Mouse (Mus musculus) cerebellum, adult 2 months (tissue): ENCODE measurements around the gene Ska3. TPM values are rescaled to one million over a fixed set of nuclear protein-coding genes. Genes with fewer than 3 reads are reported as not detected.
"Not testable (repeated sequence)": the region's sequence is repeated elsewhere in the genome, so short reads cannot be mapped to it uniquely, and the experiment has no call there.

Experiments used
- DNase-seq, 2 experiments: peaks; one replicate each; pipeline ENCODE4 v3.0.0; 2021
- H3K27ac ChIP-seq: fragments of 200-500 bp; 2 replicates; pipeline ENCODE4 v1.5.1; 2012; ENCODE audit warnings: low read length, control low read depth, inconsistent platforms; ENCODE audit not compliant: insufficient read depth
- H3K27me3 ChIP-seq: fragments of 200-500 bp; 2 replicates; pipeline ENCODE4 v1.6.1; 2012; ENCODE audit warnings: inconsistent platforms, mild to moderate bottlenecking, low read length, moderate library complexity; ENCODE audit not compliant: control insufficient read depth, insufficient read depth
- H3K4me1 ChIP-seq: fragments of 200-500 bp; 2 replicates; pipeline ENCODE4 v1.6.1; 2011; ENCODE audit warnings: low read length; ENCODE audit not compliant: control insufficient read depth, insufficient read depth
- H3K4me3 ChIP-seq: fragments of 200-500 bp; replicated peaks from 2 replicates; pipeline ENCODE3; 2011; ENCODE audit warnings: mild to moderate bottlenecking, low read depth, low read length, control low read depth; ENCODE audit not compliant: insufficient read depth
- CTCF ChIP-seq: fragments of 200-500 bp; IDR thresholded peaks from 2 replicates; pipeline ENCODE4 v1.5.1; 2011; ENCODE audit warnings: low read depth, mild to moderate bottlenecking, control low read depth, low read length, moderate library complexity, borderline replicate concordance; ENCODE audit not compliant: insufficient read depth
- POLR2A ChIP-seq: fragments of 200-500 bp; IDR thresholded peaks from 2 replicates; pipeline ENCODE4 v1.6.1; 2011; ENCODE audit warnings: low read length, control low read depth, borderline replicate concordance; ENCODE audit not compliant: insufficient read depth
- WGBS: fragments of 180-500 bp; shearing (Covaris S2); methylation state at CpG from one replicate; pipeline ENCODE4 v1.1.7; 2018; 5-methylcytosine and 5-hydroxymethylcytosine counted together
- polyA plus RNA-seq: library from polyadenylated mRNA; depleted of rRNA; stranded (reverse); fragments of >200 nt; gene quantifications from 2 replicates; pipeline ENCODE4 v1.2.3, GENCODE M21; 2012

Gene Ska3
- polyA plus RNA-seq, 1 experiment, result 0.38 TPM

DNA sequence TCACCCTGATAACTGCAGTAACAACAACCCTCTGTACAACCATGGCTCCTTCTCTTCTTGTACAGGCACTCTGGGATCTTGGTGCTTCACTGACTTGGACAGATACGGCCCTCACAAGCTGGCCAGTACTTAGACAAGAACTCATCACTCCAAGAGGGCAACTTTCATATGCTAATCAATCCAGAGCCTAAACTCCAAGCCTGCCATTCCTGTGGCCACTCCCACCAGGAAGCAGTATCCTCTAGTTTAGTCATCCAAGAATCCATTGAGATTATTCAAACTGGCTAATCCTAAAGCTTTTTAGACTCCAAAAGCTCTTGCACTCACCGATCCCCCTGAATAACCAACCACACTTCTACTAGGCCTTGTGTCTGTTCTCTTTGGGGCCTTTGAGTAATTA lies 27.0 kb upstream of the Ska3 start:
- no peak for TF ChIP-seq POLR2A
- no peak for TF ChIP-seq CTCF
- no peaks in the 10 kb centered on the region for H3K27me3 ChIP-seq
- no peak overlapping the region for H3K27ac ChIP-seq
- no peak overlapping the region for H3K4me3 ChIP-seq
- DNase-seq, result no peak
- no peaks in the 10 kb centered on the region for H3K4me1 ChIP-seq
- 84% methylated on average over 2 of the region's 2 CpGs for WGBS

- no peak for DNase-seq
- H3K4me1 ChIP-seq, result no peaks in the 10 kb centered on the region
- H3K27me3 ChIP-seq, result no peaks in the 10 kb centered on the region
- 89% methylated on average over 3 of the region's 3 CpGs for WGBS
- H3K27ac ChIP-seq, result no peak overlapping the region
- no peak overlapping the region for H3K4me3 ChIP-seq
- TF ChIP-seq CTCF (no peak), POLR2A (no peak)
Measured at GRCm38 (mm10) chr14:57850330-57850729, 24.3 kb upstream of the Ska3 start.

DNA sequence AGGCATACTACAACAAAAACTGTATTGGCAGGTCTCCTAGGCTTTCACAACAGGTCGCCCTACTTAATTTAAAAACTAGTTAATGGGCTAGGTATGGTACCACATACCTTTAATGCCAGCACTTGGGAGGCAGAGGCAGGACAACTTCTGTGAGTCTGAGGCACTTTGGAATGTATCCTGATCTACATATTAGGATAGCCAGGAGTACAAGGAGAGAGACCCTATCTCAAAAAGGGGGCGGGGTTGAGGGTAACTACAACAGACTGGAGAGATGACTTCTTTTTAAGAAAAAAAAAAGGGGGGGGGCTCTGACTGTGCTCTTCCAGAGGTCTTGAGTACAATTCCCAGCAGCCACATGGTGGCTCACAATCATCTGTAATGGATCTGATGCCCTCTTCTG lies 22.7 kb upstream of the Ska3 start:
- DNase-seq, result no peak
- H3K4me1 ChIP-seq, result no peaks in the 10 kb centered on the region
- TF ChIP-seq CTCF, result no peak
- TF ChIP-seq POLR2A, result no peak
- H3K27ac ChIP-seq, result no peak overlapping the region
- H3K27me3 ChIP-seq, result no peaks in the 10 kb centered on the region
- H3K4me3 ChIP-seq, result no peak overlapping the region
- WGBS, result 97% methylated on average over 2 of the region's 2 CpGs

DNA sequence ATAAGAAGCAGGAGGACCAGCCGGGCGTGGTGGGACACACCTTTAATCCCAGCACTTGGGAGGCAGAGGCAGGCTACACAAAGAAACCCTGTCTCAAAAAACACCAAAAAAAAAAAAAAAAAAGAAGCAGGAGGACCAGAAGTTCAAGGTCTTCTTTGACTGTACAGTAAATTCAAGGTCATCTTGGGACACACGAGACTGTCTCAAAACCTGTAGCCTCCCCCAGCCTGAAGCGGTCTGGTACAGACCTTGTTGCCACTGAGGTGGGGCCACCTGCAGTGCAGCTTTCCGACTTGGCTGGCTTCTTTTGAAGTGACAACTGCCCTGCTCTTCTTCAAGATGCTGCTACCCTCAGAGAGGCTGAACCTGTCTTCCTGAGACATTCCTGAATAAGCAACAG lies 22.1 kb upstream of the Ska3 start:
- H3K27me3 ChIP-seq, H3K27ac ChIP-seq, DNase-seq, H3K4me1 ChIP-seq, H3K4me3 ChIP-seq: not testable (repeated sequence)
- WGBS, result 73% methylated on average over 5 of the region's 5 CpGs

- no peak overlapping the region for H3K4me3 ChIP-seq
- TF ChIP-seq POLR2A, result no peak
- TF ChIP-seq CTCF, result no peak
- H3K4me1 ChIP-seq, result no peaks in the 10 kb centered on the region
- no peak for DNase-seq
- no peaks in the 10 kb centered on the region for H3K27me3 ChIP-seq
- no peak overlapping the region for H3K27ac ChIP-seq
- whole genome bisulfite sequencing, result 93% methylated on average over 3 of the region's 3 CpGs
Measured at GRCm38 (mm10) chr14:57844535-57844934, 18.6 kb upstream of the Ska3 start.

- no peak for DNase-seq
- Histone ChIP-seq H3K4me3 (no peak overlapping the region), H3K27ac (no peak overlapping the region), H3K4me1 (no peaks in the 10 kb centered on the region), H3K27me3 (no peaks in the 10 kb centered on the region)
- TF ChIP-seq CTCF, result no peak
- TF ChIP-seq POLR2A, result no peak
- 93% methylated on average over 10 of the region's 10 CpGs for WGBS
Measured at GRCm38 (mm10) chr14:57835157-57835556, 9.2 kb upstream of the Ska3 start.

GRCm38 (mm10) chr14:57833526-57833925 lies 7.5 kb upstream of the Ska3 start:
- Histone ChIP-seq H3K4me3 (no peak overlapping the region), H3K4me1 (no peaks in the 10 kb centered on the region), H3K27me3 (no peaks in the 10 kb centered on the region), H3K27ac (no peak overlapping the region)
- TF ChIP-seq CTCF (no peak), POLR2A (no peak)
- no peak for DNase-seq
- WGBS, result 81% methylated on average over 2 of the region's 2 CpGs

GRCm38 (mm10) chr14:57827284-57827683 lies 1.3 kb upstream of the Ska3 start:
- Histone ChIP-seq H3K27ac (no peak overlapping the region), H3K27me3 (no peaks in the 10 kb centered on the region)
- 64% methylated on average over 1 of the region's 1 CpGs for WGBS

DNA sequence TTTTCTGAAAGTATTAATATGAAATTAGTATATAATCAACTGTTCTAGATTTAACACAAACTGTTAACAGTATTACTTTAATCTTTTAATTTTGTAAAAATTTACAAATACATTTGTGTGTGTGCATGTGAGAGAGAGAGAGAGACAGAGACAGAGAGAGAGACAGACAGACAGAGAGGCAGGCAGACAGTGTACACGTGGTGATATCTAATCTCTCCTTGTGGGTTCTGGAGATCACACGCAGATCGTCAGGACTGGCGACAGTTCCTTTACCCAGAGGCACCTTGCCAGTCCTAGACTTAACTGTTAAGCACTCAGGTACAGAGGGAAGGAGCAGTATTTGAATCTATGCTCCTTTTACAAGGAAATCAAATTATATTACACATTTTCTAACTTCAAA lies 5.1 kb downstream of the Ska3 start:
- Histone ChIP-seq H3K4me3 (no peak overlapping the region), H3K27ac (no peak overlapping the region), H3K4me1 (no peaks in the 10 kb centered on the region), H3K27me3 (no peaks in the 10 kb centered on the region)
- 73% methylated on average over 4 of the region's 4 CpGs for WGBS
- TF ChIP-seq POLR2A (no peak), CTCF (no peak)
- DNase-seq, result no peak

More at GRCm38 (mm10) chr14:57827284-57827683, 1.3 kb upstream of the Ska3 start:
- no peak for DNase-seq
- Histone ChIP-seq H3K4me1 (peaks cover 3% of the 10 kb centered on the region; the same call in 1 of the 2 replicates), H3K4me3 (peak overlapping the region; percentile 71)
- no peak for TF ChIP-seq CTCF
